Mouse (Mus musculus) heart, adult 18-20 months (tissue): Measurements from ENCODE around the gene Cox15. TPM values are rescaled to one million over a fixed set of nuclear protein-coding genes. Genes with fewer than 3 reads are reported as not detected.
A peak's percentile ranks its signal among the peaks of the same experiment; 100 is the strongest.

Source experiments
- DNase-seq, 2 experiments: peaks; one replicate each; pipeline ENCODE4 v3.0.0; 2021 to 2022; ENCODE audit warnings: mixed read lengths in 1 of 2
- long read RNA-seq, 2 experiments: library from polyadenylated mRNA; stranded (forward); transcript quantifications; one replicate each; pipeline ENCODE4 v2.0.0; 2021
- total RNA-seq, 2 experiments: library from RNA; stranded (reverse); gene quantifications; 2 replicates each; pipeline ENCODE4 v1.2.3; 2021

Gene Cox15
- 10 to 100 TPM; 23.5 to 26.0 TPM for total RNA-seq
- long read RNA-seq, experiment 1, full-length matches to known transcripts = 67 of 73 reads
- long read RNA-seq, experiment 1, partial matches to known transcripts = 1 of 73 reads
- long read RNA-seq, experiment 1, other reads (novel, unspliced or antisense) = 5 of 73 reads
- long read RNA-seq, experiment 2, full-length matches to known transcripts = 29 of 35 reads
- long read RNA-seq, experiment 2, partial matches to known transcripts = 3 of 35 reads
- long read RNA-seq, experiment 2, other reads (novel, unspliced or antisense) = 3 of 35 reads

GRCm38 (mm10) chr19:43752489-43753225 lies at the start of gene Cox15, which contains the start of gene Cutc:
TSS of gene Cox15 (minus strand) at chr19:43753000.
TSS of gene Cutc (plus strand) at chr19:43752996.
- DNase-seq = peak; percentile 98 to 99

DNA sequence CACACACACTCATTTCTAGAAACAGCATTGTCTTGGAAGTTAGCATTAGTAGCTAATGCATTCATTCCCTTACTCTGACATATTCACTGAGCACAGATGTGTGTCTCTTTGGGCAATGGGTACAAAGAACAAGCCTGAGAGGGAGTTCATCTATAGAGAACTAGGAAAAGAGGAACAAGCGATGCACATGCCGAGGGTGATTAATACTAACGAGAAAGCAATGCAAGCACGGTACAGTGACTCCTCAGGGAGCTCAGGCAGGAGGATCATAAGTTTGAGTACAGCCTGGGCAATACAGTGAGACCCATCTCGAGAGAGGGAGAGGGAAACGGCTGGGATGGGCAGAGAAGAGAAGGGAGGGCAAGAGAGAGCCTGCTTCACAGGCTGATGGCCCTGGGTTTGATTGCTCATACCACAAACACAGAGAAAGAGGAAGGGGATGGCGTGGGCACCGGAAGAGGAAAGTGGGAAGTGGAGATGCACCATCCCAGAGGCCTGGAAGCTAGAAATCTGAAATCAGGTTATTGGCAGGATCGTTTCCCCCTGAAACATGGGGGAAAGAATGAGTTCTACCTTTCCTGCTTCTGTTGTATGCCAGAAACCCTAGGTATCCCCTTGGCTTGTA lies 48.7 kb upstream of the Cox15 start:
- peak in 1 of 2 experiments; percentile 9 for DNase-seq

DNA sequence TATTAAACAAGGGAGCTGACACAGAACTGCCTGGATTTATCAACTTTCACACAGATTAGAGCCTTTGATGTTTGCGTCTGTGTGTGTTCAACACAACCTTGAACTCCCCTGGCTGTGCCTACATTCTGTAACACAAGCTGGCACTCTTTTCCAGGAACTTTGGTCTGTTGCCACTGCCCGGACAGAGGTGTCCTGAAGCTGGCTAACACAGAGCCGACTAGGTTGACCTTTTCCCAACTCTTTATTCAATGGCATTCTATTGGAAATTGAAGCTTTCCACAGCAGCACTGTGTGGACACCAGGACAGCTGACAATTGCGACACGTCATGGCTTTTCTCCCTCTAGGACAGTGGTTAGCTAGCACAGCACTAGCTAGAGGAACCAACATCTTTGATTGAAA lies 44.4 kb upstream of the Cox15 start:
- DNase-seq = peak; percentile 25 to 33

GRCm38 (mm10) chr19:43795511-43795910 lies 42.7 kb upstream of the Cox15 start:
- DNase-seq = no peak

DNA sequence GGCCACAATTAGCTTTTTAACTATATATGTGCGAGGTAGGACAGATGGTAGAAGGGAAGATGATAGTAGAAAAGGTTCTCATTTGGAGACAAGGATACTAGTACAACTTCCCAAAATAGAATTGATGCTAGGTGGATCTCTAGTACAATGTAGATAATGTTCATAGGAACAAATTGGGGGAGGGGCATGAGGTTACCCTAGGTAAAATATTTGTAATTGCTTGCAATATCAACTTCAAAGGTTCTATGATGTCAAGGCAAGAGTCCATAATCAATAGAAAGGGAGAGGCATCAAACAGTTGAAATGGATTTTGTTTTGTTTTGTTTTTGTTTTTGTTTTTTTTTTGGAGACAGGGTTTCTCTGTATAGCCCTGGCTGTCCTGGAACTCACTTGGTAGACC lies 41.2 kb upstream of the Cox15 start:
- DNase-seq = no peak

- no peak for DNase-seq
Measured at GRCm38 (mm10) chr19:43792537-43792936, 39.7 kb upstream of the Cox15 start.

DNA sequence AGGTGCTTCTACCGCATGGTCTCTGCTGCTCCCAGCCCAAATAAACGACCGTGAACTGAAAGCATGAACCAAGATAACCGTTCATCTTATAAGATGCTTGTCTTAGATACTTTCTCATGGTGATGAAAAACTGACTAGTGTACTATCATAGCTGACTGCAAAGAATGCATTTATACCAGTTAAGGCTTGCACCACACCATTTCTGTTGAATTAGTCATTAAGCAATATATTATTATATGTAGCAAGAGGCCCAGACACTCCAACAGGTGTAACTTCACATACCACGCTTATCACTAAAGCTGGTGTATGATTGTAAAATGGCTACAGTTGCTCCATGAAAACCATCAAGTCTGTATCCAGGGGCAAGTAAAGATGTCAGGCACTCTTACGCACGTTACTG lies 37.0 kb upstream of the Cox15 start:
- DNase-seq = no peak

- DNase-seq = no peak
Measured at GRCm38 (mm10) chr19:43786249-43787026, 33.6 kb upstream of the Cox15 start.

DNA sequence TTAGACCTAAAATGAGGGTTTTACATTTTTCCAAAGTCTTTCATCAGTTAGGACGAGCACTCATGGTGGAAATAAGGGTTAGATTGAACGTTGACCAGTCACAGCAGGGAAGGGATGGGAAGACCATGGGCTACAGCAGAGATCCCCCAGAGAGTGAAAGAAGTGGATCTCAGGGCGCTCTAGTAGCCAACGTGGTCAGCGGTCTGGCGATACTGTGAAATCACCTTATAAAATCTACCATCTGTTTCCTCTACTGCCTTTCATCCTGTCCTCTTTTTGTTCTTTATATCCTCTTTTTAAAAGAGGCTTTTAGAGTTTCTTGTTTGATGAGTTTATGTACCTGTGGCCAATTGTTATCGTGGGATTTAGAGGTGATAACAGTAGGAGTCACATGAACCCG lies 32.0 kb upstream of the Cox15 start:
- no peak for DNase-seq

DNA sequence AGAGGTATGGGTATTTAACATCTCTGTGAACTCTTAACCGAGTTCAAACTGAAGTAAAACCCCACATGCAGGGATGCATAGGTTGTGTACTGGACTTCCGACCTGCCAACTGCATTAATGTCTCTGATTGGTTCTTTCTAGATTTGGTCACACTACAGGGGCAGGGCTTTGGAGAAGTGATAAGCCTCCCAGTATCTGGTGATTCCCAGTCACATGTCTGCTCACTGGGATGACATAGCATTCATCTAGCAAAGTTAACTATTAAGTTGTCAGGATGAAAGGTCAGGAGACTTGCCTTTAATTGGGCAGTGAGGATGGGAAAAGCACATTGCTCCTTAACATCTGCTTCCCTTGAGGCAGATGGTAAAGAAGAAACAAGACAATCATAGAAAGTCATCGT lies 29.2 kb upstream of the Cox15 start, which contains the start of gene Abcc2:
TSS of gene Abcc2 (plus strand) at position 213 of the 400 bp plus-strand sequence.
- DNase-seq = no peak

DNA sequence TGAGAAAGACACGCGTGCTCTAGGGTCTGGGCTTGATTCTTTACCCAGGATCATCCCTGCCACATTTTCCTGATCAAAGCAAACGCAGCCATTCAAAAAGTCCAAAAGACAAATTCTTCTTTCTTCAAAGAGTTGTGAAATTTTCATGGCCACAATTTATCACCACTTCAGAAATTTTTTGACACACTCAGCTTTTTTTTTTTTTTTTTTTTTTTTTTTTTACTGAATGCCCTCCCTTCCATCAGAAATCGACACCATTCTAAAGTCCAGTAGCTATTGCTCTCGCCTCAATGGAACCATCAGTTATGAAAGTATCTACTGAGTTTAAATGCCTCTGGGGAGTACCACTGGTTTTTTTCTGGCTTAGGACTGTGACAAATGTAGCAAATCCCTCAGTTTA lies 27.6 kb upstream of the Cox15 start:
- DNase-seq = no peak

DNA sequence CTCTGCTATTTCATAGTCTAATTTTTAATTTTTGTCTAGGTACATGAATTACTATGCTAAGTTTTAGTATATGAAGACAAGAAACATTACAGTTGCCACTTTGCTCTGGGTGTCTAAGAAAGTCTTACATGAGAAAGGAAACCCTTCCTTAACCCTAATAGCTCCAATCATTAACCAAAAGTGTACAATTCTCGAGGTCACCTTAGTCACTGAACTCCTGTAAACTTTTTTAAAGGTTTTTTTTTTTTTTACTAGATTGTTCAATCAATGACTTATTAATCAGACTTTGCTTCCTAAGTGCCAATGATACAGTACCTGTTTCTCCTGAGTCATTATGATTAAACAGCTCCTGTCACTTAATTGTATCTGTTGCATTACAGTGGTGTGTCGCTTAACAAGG lies 24.5 kb upstream of the Cox15 start:
- no peak for DNase-seq

DNA sequence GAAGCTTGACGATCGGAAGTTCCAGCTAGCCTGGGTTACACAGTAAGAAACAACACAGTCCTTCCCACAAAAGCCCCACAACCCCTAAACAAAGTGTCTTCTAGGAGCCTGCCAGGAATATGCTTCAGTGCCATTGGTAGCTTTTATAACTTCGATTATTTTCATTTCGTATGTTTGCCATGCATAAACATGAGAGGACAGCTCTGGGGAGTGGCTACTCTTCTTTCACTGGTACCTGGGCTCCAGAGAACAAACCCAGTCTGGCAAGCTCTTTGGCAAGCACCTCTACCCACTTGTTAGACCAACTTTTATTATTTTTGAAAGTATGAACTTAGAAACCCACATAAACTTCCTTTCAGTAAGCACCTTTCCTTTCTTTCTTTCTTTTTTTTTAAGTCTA lies 23.8 kb upstream of the Cox15 start:
- DNase-seq = no peak

- no peak for DNase-seq
Measured at GRCm38 (mm10) chr19:43775433-43775832, 22.6 kb upstream of the Cox15 start.

GRCm38 (mm10) chr19:43772311-43772710 lies 19.5 kb upstream of the Cox15 start:
- DNase-seq = no peak

DNA sequence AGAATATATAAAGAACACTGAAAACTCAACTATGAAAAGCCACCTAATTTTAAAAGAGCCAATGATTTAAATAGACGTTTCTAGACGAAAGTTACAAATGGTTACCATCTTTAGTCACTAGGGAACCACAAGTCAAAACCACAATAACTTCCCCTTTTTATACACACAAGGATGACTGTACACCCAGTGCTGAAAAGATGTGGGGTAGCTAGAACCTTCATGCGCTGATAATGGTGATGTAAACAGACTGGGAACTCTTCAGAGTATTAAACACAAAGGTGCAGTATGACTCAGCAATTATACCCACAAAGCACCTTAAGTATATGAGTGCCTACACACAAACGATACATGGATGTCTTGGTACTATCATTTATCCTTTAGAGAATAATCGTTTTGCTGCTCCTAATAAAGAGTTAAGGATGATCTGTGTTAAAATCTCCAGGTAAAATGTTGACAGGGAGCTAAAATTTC lies 18.7 kb upstream of the Cox15 start:
- no peak for DNase-seq

DNA sequence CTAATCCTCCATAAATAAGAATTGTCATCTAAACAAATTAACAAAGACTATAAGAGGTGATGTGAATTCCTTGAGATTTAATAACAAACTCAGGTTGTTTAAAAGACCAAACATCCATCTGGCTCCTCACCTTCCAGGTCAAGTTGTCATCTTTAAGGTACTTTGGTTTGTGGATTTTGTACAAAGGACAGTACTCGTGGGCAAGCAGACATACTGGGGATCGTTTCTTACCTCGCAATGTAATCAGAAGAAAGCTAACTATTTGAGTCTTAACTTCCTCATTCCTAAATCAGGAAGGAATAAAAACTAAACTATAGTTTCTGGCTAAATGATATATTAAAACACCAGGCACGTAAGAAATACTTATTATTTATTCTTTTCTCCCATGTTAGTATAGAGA lies 17.8 kb upstream of the Cox15 start:
- DNase-seq = no peak

- no peak for DNase-seq
Measured at GRCm38 (mm10) chr19:43769366-43769960, 16.7 kb upstream of the Cox15 start.

DNA sequence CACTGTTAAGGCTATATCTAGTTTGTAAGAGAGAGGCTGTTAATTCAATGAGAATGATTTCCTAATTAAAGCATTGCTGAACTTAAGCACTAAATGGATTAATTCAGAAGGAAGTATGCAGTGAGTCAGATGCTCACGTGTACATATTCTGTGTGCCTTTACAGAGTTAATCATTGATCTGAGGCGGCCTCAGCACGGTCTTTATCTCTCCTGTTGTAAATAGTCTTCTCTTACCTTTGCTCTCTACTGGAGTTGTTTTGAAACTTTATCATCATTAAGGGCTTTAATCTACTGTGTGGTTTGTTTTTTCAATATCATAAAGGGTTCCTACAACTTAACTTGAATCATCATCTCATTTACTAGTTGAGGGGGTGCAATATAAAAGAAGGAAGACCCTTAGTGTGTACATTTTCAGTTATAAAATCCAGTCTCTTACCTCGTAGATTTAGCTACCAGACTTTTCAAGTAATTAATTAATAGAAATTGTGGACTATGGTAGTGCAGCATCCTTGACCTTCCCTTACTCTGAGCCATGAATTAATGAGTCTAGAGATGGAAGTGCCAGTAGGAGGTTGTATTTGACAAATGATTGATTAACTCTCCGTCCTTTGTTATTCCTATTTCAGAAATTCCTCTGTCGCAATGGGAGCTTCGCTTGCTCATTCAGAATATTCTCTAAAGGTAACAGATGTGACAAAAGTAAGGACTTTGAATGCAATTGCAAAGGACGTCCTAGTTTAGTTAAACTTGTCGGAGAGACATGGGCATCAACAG lies 14.9 kb upstream of the Cox15 start:
- no peak for DNase-seq

GRCm38 (mm10) chr19:43766451-43766850 lies 13.7 kb upstream of the Cox15 start:
- no peak for DNase-seq

- DNase-seq = no peak
Measured at GRCm38 (mm10) chr19:43762410-43762809, 9.6 kb upstream of the Cox15 start.
